In the genomic region with DNA sequence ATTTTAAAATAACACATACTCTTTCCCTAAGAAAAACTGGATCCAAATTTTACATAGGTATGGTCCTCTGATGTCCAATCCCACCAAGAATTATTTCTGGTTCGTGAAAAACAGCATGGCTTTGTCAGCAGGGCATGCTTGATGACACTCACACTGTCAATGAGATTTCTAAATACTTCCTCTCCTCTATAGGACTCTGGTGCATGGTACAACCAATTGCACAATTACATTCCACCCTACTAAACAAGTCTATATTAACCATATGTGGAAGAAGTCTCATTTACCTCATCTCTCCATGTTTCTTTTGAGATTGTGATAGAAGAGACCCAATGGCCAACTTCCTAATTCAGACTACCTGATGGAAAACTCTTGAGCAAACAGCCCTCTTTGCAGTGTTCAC, we compare ENCODE assay signal across 20 mouse cellular contexts.
A peak's percentile ranks its signal among the peaks of the same experiment; 100 is the strongest.
DNase-seq lines count a peak whose midpoint lies in the region; ATAC-seq lines count a peak whose summit lies in the region.
"Had no signal": no experiment of that assay in that cellular context is flagged by ENCODE, and none has a peak within 500 bp of the region (broad histone marks: within the 10 kb centered on the region; RNA-seq: fewer than 3 reads in every experiment).

No protein-coding gene starts in this region.

- DNase-seq in 416B (ENCODE audit: low read depth) = peak; percentile 49
- no peak for DNase-seq in right cerebral cortex, postnatal 4 days
- no peak for DNase-seq in embryo, embryonic 9.5 days (ENCODE audit: extremely low spot score)
- DNase-seq in neural tube, embryonic 10.5 days (ENCODE audit: extremely low spot score, low spot score) = no peak
- DNase-seq: adrenal gland, adult 2 months; adrenal gland, adult 8-10 months; adrenal gland, postnatal 10 days; adrenal gland, postnatal 14 days; adrenal gland, postnatal 25 days; adrenal gland, postnatal 36 days; B cell, adult 2 months; cerebellum, adult 11 months; cerebellum, adult 11-12 months; cerebellum, adult 18-20 months; cerebellum, adult 2 months had no signal

- peak; percentile 69 for ATAC-seq in granulocyte monocyte progenitor cell, adult 5-6 weeks (replicated peaks; ENCODE audit: poor library complexity, severe bottlenecking)
- peak; percentile 69 for ATAC-seq in megakaryocyte progenitor cell, adult 5-6 weeks (replicated peaks; ENCODE audit: poor library complexity)
- ATAC-seq: activated CD4-positive, CD25-positive, alpha-beta regulatory T cell, adult 4 months; CD4-positive, CD25-positive, alpha-beta regulatory T cell, adult 4 months; Patski had no signal
